Mouse (Mus musculus): ENCODE data around the gene Opcml. TPM values are rescaled to one million over a fixed set of nuclear protein-coding genes. Genes with fewer than 3 reads are reported as not detected.

Opcml gene
- polyA plus RNA-seq, 1 experiment, result 1.3 TPM

DNA sequence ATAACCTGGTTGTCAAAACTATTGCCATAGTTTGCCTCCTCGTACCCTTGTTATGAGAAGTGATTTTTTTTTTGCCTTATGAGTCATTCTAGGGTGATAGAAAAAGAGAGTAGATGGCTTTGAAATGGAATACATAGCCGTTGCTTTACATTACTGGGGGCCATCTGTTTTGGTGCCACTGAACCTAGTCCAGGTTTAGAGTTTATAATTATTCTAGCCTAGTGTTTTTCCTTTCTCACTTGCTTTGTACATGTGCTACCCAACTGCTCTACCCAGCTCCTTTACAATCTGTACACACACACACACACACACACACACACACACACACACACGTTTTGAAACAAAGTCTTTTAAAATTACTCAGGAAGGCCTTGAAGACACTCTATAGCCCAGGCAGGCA, 171.1 kb downstream of the Opcml start:
- Histone ChIP-seq H3K4me1 (ENCODE audit: control insufficient read depth, insufficient read depth, low read length) (no peaks in the 10 kb centered on the region), H3K27ac (ENCODE audit: control insufficient read depth, insufficient read depth, low read depth, low read length, poor library complexity) (no peak overlapping the region), H3K4me3 (replicated peaks; ENCODE audit: control insufficient read depth, low read depth, low read length) (no peak overlapping the region)
- TF ChIP-seq POLR2A (IDR thresholded peaks at IDR 0.05; ENCODE audit: borderline replicate concordance, control insufficient read depth, low read depth, low read length) (no peak), CTCF (IDR thresholded peaks at IDR 0.05; ENCODE audit: control insufficient read depth, insufficient read depth, low read length) (no peak)
- WGBS, result 61% methylated on average over 3 of the region's 3 CpGs

DNA sequence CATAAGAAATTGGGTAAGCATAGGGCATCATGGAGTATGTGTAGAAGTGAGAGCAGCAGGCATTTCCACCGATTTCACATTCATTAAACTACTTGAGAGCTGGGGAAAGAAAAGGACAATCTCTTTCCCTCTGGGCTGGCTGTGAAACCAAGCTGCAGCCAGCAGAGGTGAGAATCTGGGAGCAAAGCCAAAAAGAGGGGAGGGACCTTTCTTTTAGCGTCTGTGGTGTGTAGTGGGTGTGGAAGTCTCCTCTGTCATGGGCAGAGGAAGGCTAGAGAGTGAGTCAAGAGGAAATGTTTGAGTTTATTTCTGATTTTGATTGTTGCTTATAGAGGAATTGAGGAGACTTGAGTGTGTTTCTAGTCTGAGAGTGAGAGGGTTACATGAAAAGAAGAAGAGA, 172.8 kb downstream of the Opcml start:
- TF ChIP-seq POLR2A (IDR thresholded peaks at IDR 0.05; ENCODE audit: borderline replicate concordance, control insufficient read depth, low read depth, low read length) (no peak), CTCF (IDR thresholded peaks at IDR 0.05; ENCODE audit: control insufficient read depth, insufficient read depth, low read length) (no peak)
- 26% methylated on average over 2 of the region's 2 CpGs for WGBS
- Histone ChIP-seq H3K27ac (ENCODE audit: control insufficient read depth, insufficient read depth, low read depth, low read length, poor library complexity) (no peak overlapping the region), H3K4me1 (ENCODE audit: control insufficient read depth, insufficient read depth, low read length) (no peaks in the 10 kb centered on the region), H3K4me3 (replicated peaks; ENCODE audit: control insufficient read depth, low read depth, low read length) (no peak overlapping the region)

DNA sequence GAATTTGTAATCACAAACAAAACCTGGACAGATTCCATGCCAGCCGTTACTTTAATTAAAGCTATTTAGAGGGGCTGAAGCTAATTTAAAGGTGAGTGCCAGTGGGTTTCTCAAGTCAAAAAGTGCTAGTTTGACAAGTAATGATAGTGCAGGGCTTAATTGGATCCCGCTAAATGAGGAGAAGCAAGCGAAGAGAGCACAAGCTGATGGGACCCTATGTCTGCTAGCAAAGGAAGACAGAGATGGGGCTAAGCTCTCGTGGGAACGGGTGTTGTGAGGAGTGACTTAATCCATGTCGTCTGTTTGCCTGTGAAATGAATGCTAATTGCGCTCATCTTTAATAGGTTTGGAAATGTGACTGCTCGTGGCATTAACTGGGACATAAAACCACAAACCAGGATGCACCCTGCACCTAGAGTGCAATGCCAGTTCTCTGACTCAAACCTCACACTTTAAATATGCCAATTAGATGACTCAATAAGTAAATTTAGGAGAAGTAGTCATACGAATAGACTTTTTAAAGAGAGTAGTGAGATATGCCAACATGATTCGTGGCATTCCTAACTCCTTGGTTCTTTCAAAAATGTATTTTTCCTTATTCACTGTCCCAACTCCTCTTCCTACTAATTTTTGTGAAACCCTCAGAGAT, 174.5 kb downstream of the Opcml start:
- 72% methylated on average over 10 of the region's 10 CpGs for WGBS
- Histone ChIP-seq H3K4me1 (ENCODE audit: control insufficient read depth, insufficient read depth, low read length) (no peaks in the 10 kb centered on the region), H3K27ac (ENCODE audit: control insufficient read depth, insufficient read depth, low read depth, low read length, poor library complexity) (no peak overlapping the region), H3K4me3 (replicated peaks; ENCODE audit: control insufficient read depth, low read depth, low read length) (no peak overlapping the region)
- TF ChIP-seq POLR2A (IDR thresholded peaks at IDR 0.05; ENCODE audit: borderline replicate concordance, control insufficient read depth, low read depth, low read length), result no peak
- no peak for TF ChIP-seq CTCF (IDR thresholded peaks at IDR 0.05; ENCODE audit: control insufficient read depth, insufficient read depth, low read length)

DNA sequence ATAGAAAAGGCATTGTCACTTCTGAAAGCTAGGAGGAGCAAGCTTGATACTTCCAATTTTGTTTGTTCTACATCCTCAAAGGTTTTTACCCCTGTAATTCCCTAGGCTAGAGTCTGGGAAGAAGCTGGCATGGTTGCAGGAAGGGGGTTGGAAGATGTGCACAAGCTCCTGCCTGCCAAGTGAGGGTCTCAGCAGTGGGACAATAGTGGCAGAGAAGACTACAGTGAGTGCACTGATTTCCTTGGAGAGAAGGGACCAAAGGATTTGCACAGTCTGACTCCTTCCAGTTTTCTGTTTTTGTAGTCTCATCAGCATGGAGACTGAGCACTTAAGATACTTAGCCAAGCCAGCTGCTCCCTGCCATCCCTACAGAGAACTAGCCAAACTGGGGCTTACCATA, 177.7 kb downstream of the Opcml start:
- Histone ChIP-seq H3K27ac (ENCODE audit: control insufficient read depth, insufficient read depth, low read depth, low read length, poor library complexity) (no peak overlapping the region), H3K4me1 (ENCODE audit: control insufficient read depth, insufficient read depth, low read length) (no peaks in the 10 kb centered on the region), H3K4me3 (replicated peaks; ENCODE audit: control insufficient read depth, low read depth, low read length) (no peak overlapping the region)
- TF ChIP-seq CTCF (IDR thresholded peaks at IDR 0.05; ENCODE audit: control insufficient read depth, insufficient read depth, low read length) (no peak), POLR2A (IDR thresholded peaks at IDR 0.05; ENCODE audit: borderline replicate concordance, control insufficient read depth, low read depth, low read length) (no peak)

DNA sequence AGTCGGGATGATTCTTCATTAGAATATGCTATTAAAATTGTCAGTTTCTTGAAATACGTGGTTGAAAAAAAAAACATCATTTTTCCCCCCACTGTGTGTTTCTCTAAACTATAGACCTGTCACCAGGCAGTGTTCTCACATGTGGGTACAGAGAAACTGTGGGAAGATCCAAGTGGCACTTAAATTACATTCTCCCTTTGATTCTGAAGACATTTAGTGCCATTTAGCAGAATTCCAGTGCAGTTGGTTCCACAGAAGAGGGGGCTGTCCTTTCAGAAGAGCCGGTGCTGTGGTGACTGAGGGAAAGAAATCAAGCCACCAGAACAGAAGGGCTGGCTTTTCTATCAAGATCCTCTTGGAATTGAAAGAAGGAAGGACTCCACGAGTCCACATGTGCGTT, 181.7 kb downstream of the Opcml start:
- H3K4me3 ChIP-seq (replicated peaks; ENCODE audit: control insufficient read depth, low read depth, low read length), result no peak overlapping the region
- H3K4me1 ChIP-seq (ENCODE audit: control insufficient read depth, insufficient read depth, low read length), result no peaks in the 10 kb centered on the region
- TF ChIP-seq POLR2A (IDR thresholded peaks at IDR 0.05; ENCODE audit: borderline replicate concordance, control insufficient read depth, low read depth, low read length) (no peak), CTCF (IDR thresholded peaks at IDR 0.05; ENCODE audit: control insufficient read depth, insufficient read depth, low read length) (no peak)
- no peak overlapping the region for H3K27ac ChIP-seq (ENCODE audit: control insufficient read depth, insufficient read depth, low read depth, low read length, poor library complexity)
- WGBS, result 71% methylated on average over 5 of the region's 5 CpGs

DNA sequence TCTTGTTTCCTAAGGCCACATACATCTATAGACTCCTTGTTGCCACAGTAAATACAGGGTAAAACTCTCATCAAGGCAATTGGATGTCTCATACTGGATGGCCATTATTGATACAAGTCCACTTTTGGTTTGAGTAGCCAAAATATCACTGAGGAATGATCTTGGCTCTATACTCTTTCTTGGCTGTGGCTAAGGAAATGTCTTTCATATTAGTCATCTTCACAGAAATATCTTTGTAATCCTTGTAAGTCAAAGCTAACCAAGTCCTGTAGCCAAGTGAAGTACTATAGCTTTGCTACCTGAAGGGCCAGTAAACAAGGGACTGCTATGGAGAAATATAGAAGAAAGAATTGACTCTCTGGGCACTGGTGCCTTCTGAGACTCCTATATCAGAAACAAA, 192.0 kb downstream of the Opcml start:
- Histone ChIP-seq H3K4me3 (replicated peaks; ENCODE audit: control insufficient read depth, low read depth, low read length) (no peak overlapping the region), H3K27ac (ENCODE audit: control insufficient read depth, insufficient read depth, low read depth, low read length, poor library complexity) (no peak overlapping the region), H3K4me1 (ENCODE audit: control insufficient read depth, insufficient read depth, low read length) (no peaks in the 10 kb centered on the region)
- TF ChIP-seq CTCF (IDR thresholded peaks at IDR 0.05; ENCODE audit: control insufficient read depth, insufficient read depth, low read length) (no peak), POLR2A (IDR thresholded peaks at IDR 0.05; ENCODE audit: borderline replicate concordance, control insufficient read depth, low read depth, low read length) (no peak)

DNA sequence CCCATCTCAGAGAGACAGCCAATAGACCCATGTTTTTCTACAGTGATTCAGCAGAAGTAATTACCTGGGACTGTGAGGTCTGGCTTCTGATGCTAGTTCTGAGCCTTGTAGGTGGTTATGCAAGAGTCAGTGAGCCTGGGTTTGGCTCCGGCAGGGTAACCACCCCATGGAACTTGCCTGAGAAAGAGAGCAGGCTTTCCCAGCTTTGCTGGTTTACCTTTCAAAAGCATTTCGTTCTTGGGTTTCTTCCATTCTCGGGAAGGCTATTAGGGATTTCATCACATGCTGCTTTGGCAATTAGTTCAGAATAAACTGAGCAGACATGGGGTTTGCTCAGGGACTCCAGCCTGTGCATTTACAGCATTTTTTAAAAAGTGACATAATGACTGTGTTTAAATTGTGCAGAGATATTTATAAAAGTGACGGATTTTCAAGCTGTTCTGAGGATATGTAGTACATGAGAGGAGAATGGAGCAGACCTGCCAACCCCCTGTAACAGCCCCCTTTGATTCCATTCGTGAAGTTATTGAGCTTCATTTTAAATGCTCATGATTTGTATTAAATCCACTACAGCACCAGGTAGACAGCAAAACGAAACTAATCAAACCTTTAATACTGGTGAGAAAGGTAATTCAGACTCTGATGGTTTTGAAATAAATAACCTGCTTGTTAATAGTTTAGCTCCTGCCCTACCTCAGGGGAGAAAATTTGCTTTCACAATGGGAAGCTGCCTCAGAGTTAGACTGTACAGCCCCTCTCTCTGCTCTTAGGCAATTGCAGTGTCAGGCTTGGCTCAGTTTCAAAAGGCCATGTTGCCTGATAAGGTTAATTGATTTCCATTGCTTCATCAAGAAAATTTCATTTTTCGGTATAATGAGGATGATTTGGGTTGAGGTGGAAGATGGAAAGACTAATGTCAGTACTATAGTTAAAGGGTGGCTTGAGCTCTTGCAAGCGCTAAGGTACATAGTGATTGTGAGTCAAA, 196.3 kb downstream of the Opcml start:
- TF ChIP-seq POLR2A (IDR thresholded peaks at IDR 0.05; ENCODE audit: borderline replicate concordance, control insufficient read depth, low read depth, low read length) (no peak), CTCF (IDR thresholded peaks at IDR 0.05; ENCODE audit: control insufficient read depth, insufficient read depth, low read length) (no peak)
- no peak overlapping the region for H3K4me3 ChIP-seq (replicated peaks; ENCODE audit: control insufficient read depth, low read depth, low read length)
- WGBS, result 75% methylated on average over 8 of the region's 8 CpGs
- no peak overlapping the region for H3K27ac ChIP-seq (ENCODE audit: control insufficient read depth, insufficient read depth, low read depth, low read length, poor library complexity)
- H3K4me1 ChIP-seq (ENCODE audit: control insufficient read depth, insufficient read depth, low read length), result no peaks in the 10 kb centered on the region

DNA sequence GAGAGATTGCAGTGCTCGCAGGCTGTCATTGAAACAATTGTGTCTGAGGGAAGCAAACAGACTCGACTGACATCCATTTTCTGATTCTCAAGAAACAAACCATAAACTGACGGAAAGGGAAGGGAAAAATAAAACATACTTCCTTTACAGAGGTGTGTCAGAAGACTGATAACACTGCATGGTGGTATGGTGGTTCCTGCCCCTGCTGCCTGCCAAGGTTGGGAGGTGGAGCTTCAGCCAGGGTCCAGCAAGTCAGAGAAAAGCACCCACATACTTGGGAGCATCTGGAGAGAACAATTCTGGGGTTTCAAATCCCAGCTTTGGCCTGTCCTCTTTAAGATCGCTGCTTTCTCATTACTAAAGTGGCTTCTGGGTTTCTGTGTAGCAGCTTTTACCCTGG, 201.0 kb downstream of the Opcml start:
- no peak overlapping the region for H3K27ac ChIP-seq (ENCODE audit: control insufficient read depth, insufficient read depth, low read depth, low read length, poor library complexity)
- TF ChIP-seq POLR2A (IDR thresholded peaks at IDR 0.05; ENCODE audit: borderline replicate concordance, control insufficient read depth, low read depth, low read length) (no peak), CTCF (IDR thresholded peaks at IDR 0.05; ENCODE audit: control insufficient read depth, insufficient read depth, low read length) (no peak)
- no peak overlapping the region for H3K4me3 ChIP-seq (replicated peaks; ENCODE audit: control insufficient read depth, low read depth, low read length)
- 36% methylated on average over 4 of the region's 4 CpGs for WGBS
- no peaks in the 10 kb centered on the region for H3K4me1 ChIP-seq (ENCODE audit: control insufficient read depth, insufficient read depth, low read length)
